Mouse (Mus musculus): ENCODE measurements around the gene Itpr1.

Gene Itpr1

GRCm38 (mm10) chr6:108235680-108236123 is 22.8 kb downstream of the Itpr1 start:
- in situ Hi-C loops (cut with MboI; ENCODE audit: unreplicated experiment in 2 of 2): no loop called here

GRCm38 (mm10) chr6:108236411-108236921 is 23.6 kb downstream of the Itpr1 start:
- in situ Hi-C loops (cut with MboI; ENCODE audit: unreplicated experiment in 2 of 2): no loop called here

GRCm38 (mm10) chr6:108236996-108237395 is 24.1 kb downstream of the Itpr1 start:
- in situ Hi-C loops (cut with MboI; ENCODE audit: unreplicated experiment in 2 of 2): no loop called here

- in situ Hi-C loops (cut with MboI; ENCODE audit: unreplicated experiment in 2 of 2): no loop called here
Measured at GRCm38 (mm10) chr6:108237585-108237984, 24.7 kb downstream of the Itpr1 start.

DNA sequence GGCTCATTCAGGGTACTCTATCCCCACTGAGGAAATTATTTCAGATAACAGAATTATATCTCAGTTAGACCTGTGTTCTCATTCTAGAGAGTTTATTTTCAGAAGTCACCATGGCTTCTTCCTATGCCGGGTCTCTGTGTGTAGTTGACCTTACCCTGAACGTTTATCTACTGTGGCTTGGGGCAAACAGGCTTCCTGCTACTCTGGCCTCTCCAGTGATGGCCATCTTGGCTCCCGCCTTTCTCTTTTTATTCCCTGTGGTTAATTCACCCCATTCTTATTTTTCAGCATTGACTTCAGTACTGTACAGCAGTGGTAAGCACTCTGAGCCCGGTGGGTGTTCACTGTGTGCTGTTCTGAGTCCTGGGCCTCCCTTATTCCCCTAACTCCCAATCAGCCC is 25.1 kb downstream of the Itpr1 start:
- in situ Hi-C loops (cut with MboI; ENCODE audit: unreplicated experiment in 2 of 2): no loop called here

- in situ Hi-C loops (cut with MboI; ENCODE audit: unreplicated experiment in 2 of 2): no loop called here
Measured at GRCm38 (mm10) chr6:108239056-108239455, 26.2 kb downstream of the Itpr1 start.

- in situ Hi-C loops (cut with MboI; ENCODE audit: unreplicated experiment in 2 of 2): no loop called here
Measured at GRCm38 (mm10) chr6:108240004-108240403, 27.1 kb downstream of the Itpr1 start.

- in situ Hi-C loops (cut with MboI; ENCODE audit: unreplicated experiment in 2 of 2): no loop called here
Measured at GRCm38 (mm10) chr6:108240754-108241153, 27.9 kb downstream of the Itpr1 start.

- in situ Hi-C loops (cut with MboI; ENCODE audit: unreplicated experiment in 2 of 2): no loop called here
Measured at GRCm38 (mm10) chr6:108244571-108244970, 31.7 kb downstream of the Itpr1 start.

- in situ Hi-C loops (cut with MboI; ENCODE audit: unreplicated experiment in 2 of 2): no loop called here
Measured at GRCm38 (mm10) chr6:108246369-108247085, 33.6 kb downstream of the Itpr1 start.

DNA sequence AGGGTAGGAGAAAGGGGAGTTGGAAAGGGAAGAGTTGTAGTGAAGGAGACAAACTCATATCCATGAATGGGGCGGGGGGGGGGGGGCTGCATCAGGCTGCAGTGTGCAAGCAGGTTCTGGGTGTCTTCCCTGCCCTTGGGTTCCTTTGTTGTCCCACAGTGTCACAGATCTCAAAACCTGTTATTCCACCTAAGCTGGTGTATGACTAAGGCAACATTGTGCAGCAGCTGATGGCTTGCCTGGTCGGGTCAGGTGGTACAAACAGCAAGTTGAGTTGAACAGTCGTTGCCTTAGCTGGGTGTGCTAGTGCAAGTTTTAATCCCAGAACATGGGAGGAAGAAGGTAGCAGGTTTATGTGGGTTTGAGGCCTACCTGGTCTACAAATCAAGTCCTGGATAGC is 34.3 kb downstream of the Itpr1 start:
- in situ Hi-C loops (cut with MboI; ENCODE audit: unreplicated experiment in 2 of 2): no loop called here

DNA sequence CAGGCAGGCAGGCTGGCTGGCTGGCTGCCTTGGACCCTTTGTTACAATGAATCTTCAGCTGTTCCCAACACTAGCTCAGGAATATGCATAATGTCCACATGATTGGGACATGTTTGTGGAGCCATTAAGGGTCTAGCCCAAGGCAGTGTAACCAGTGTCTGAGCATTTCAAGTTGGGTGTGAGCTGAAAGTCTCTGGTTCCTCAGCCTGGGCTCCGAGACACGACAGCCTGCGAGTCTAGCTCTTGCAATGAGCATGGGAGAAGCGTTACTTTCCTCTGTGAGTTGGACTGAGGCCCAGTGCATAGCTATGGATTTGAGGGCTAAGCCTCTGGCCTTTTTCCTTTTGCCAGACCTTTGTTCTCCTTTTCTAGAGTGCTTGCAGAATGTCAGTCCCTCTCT is 35.6 kb downstream of the Itpr1 start:
- in situ Hi-C loops (cut with MboI; ENCODE audit: unreplicated experiment in 2 of 2): no loop called here

DNA sequence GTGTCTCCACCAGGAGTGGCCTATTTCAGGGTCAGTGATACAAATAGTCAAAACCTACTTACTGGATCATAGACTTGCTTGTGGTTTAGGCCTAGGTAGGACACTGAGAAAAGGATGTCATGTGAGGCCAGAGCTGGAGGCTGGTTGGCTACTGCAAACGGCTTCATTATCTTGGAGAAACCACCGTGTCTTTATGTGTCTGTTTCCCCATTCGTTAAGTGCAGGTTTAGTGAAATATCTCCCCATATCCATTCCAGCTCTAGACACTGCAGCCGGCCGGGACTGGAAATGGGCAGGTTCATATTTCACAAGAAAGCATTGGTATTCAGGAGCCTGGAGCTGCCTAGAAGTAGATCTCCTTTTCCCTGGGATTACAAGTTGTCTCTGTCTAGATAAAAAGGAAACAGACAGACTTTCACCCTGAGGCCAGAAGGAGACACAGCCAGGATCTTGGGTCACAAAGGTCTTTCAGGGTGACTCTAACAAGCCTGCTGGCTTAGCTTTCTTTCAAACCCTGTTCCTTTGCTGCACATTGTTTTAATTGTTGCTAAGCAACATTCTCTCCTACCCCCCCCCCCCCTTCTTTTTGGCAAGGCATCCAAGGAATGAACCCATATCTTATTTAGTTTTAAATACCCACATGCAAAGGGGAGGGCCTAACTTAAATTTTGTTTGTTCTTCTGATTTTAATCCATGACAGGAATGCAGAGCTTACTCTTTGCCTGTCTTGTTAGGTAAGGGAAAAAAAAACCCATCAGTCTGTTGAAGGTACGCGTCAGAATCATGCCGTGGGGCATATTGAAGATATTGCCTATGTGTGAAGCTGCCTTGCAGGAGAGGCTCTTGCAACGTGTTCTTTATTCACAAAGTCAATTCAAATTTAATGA is 36.4 kb downstream of the Itpr1 start:
- in situ Hi-C loops (cut with MboI; ENCODE audit: unreplicated experiment in 2 of 2): no loop called here

DNA sequence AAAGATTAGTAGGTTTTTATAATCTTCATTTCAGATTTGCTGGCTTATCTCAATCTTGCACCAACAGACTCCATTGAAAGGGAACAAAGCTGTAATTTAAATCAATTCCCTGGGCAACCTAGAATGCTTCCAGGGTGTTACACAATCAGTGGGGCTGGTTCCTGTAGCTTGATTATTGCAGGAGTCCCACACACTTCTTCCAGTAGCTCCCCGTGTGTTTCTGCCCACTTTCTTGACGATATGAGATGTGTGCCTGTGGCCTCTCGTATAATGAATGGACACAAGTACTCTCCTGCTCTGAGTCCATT is 37.0 kb downstream of the Itpr1 start:
- in situ Hi-C loops (cut with MboI; ENCODE audit: unreplicated experiment in 2 of 2): no loop called here

DNA sequence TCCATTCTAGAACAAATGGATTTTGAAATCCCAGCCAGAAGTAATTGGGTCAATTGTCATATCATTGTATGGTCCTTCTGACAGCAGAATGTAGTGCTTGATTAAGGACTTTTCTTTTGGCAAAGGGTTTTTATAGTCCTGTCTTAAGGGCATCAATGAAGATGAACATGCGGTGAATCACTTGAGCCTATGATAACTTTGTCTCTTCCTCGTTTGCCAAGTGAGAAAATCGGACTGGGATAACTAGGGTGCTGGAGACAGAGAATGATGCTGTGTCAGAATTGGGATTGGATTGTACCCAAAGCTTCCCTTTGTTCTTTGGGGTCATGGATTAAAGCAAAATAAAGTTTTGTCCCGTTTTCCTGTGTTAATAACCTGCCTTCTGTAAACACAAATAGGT is 37.5 kb downstream of the Itpr1 start:
- in situ Hi-C loops (cut with MboI; ENCODE audit: unreplicated experiment in 2 of 2): no loop called here

DNA sequence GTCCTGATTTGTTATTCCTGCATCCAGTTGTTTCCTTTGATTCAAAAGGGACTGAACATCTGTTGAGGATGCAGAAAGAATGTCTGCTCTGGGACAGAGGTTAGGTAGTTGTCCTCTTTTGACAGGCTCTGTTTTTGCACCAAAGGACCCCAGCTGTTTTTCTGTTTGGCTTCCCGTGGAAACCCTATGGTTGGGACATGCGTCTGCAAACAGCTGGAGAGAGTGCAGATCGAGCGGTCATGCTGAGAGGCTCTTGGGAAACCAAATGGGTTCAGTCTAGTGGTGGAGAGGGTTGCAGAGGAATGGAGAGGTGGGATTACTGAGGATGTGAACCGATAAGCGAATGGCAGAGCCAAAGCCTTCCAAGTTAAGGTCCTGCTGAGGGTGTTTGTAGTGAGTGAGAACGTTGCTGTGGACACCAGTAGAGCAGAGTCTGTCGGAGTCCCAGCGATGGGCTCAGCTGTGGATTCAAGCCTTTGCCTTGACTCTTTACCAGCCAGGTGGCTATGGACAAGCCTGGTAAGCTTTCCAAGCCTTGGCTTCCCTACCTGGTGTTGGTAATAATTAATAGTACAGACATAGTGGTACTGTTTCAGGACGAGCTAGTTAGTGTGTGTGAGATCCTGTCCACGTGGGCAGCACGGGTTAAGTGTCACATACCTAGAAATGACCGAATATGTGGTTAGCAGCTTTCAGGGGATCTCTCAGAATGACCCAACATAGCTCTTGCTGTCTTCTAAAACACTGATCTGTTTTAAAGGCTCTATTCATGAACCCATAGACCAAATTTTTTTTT is 39.9 kb downstream of the Itpr1 start:
- in situ Hi-C loops (cut with MboI; ENCODE audit: unreplicated experiment in 2 of 2): no loop called here

DNA sequence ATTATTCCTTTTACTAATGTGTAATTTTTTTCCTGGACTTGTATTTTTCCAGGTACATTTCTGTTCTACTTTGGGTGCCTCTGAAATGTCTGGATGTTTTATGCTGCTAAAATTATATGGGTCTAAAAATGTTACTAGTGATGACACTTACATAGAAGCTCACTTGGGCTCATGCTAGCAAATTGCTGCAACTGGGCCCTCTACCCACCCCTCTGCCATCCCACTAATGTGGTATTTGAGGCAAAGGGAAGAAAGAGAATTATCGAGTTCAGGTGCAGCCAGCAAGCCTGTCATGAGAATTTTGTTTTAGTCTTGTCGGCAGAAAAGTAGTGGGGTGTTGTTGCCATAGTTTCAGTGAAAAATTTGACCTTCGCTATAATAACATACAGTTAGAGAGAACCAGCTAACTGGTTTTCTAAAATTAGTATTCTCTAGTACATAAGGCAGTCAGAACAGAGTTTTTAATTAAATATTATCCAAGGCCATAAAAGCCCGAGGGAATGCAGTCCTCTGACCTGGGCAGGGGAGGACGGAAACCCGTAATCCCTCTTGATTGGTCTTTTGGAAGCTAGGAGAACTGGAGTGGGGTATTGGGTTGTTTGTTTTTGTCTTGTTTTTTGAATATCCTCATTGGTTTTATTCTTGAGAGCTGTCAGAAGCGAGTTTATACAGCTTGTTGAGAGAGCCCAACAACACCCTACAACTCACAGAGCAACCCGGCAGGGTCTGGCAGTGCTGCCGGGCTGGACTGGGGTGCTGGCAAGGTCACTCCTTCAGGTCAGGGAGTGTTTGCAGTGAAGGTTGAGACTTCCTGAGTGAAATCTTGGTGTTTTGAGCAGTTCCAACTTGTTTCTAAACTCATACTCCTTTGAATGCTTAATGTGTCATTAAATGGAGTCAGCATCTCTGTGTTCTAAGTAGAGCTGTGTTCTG is 41.5 kb downstream of the Itpr1 start:
- in situ Hi-C loops (cut with MboI; ENCODE audit: unreplicated experiment in 2 of 2): no loop called here

DNA sequence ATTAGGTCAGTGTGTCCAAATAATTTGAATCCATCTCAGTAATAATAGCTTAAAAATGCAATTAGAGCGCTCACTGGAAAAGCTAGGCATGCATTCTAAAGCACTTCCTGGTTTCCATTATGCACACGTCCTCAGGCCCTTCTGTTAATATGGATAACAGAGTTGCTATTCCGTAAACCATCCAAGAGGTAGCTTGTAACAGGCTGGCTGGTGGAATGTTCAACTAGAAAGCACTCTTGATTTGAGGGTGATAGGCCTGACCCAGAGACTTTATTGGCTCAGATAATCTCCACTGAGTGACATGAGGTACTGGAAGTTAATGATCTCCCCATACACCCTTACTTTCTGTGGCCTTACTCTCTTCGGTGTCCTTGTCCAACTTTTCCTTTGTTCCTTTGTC is 43.0 kb downstream of the Itpr1 start:
- in situ Hi-C loops (cut with MboI; ENCODE audit: unreplicated experiment in 2 of 2): no loop called here

- in situ Hi-C loops (cut with MboI; ENCODE audit: unreplicated experiment in 2 of 2): no loop called here
Measured at GRCm38 (mm10) chr6:108257225-108257624, 44.3 kb downstream of the Itpr1 start.

DNA sequence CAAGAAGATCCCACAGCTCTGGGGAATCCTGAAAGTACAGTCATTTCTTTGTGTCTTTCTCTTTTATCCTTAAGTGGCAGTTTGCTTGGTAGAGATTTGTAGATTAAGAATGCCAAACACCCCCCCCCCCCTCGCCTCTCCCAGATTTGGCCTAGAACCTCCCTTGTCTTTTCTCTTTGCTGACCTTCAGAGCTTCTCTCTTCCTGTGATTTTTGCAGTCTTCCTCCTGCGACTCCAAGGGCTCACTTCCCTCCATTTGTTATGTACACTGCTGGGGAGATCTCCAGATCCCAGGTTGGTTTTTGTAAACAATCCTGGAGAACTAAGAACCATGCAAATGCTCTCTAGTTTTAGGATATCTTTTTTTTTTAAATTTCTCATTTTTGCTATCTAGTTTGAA is 45.7 kb downstream of the Itpr1 start:
- in situ Hi-C loops (cut with MboI; ENCODE audit: unreplicated experiment in 2 of 2): no loop called here

Measured in v-Abl transformed pro-B cells (cell line).